Mouse (Mus musculus) liver, embryonic 11.5 days (tissue): ENCODE measurements around the gene Slc1a1. TPM values are rescaled to one million over a fixed set of nuclear protein-coding genes. Genes with fewer than 3 reads are reported as not detected.

Source experiments
- ATAC-seq: fragments of 200-750 bp; cut with Nextera tagmentation; replicated peaks from 2 replicates; pipeline ENCODE4 v1.8.0; 2017; ENCODE audit warnings: moderate number of reproducible peaks, mild to moderate bottlenecking, moderate TSS enrichment, moderate library complexity; ENCODE audit not compliant: low FRiP score
- DNase-seq: peaks from one replicate; pipeline ENCODE4 v3.0.0-alpha.2; 2017; ENCODE audit warnings: low spot score
- H3K27ac ChIP-seq: fragments of 300-500 bp; sonication (generic); 2 replicates; pipeline ENCODE4 v1.5.1; 2014; ENCODE audit warnings: mild to moderate bottlenecking, low read depth, low read length, control low read depth
- H3K27me3 ChIP-seq: fragments of 300-500 bp; sonication (generic); replicated peaks from 2 replicates; pipeline ENCODE4 v1.6.1; 2014; ENCODE audit warnings: low read length, mixed read lengths; ENCODE audit not compliant: control insufficient read depth, insufficient read depth
- H3K36me3 ChIP-seq: fragments of 300-500 bp; sonication (generic); 2 replicates; pipeline ENCODE4 v1.6.1; 2014; ENCODE audit warnings: mild to moderate bottlenecking, low read length, moderate library complexity, mixed read lengths; ENCODE audit not compliant: control insufficient read depth, insufficient read depth
- H3K4me1 ChIP-seq: fragments of 300-500 bp; sonication (generic); replicated peaks from 2 replicates; pipeline ENCODE4 v1.6.1; 2014; ENCODE audit warnings: low read length, mixed read lengths; ENCODE audit not compliant: control insufficient read depth, insufficient read depth
- H3K4me2 ChIP-seq: fragments of 300-500 bp; sonication (generic); 2 replicates; pipeline ENCODE4 v1.6.1; 2014; ENCODE audit warnings: mild to moderate bottlenecking, control low read depth, moderate library complexity
- H3K4me3 ChIP-seq: fragments of 300-500 bp; sonication (generic); 2 replicates; pipeline ENCODE4 v1.5.1; 2014; ENCODE audit warnings: low read depth, low read length, control low read depth
- H3K9ac ChIP-seq: fragments of 300-500 bp; sonication (generic); 2 replicates; pipeline ENCODE4 v1.6.1; 2014; ENCODE audit warnings: low read depth, low read length, control low read depth
- H3K9me3 ChIP-seq: fragments of 300-500 bp; sonication (generic); 2 replicates; pipeline ENCODE4 v1.6.1; 2016; ENCODE audit warnings: low read length, inconsistent platforms, mixed read lengths; ENCODE audit not compliant: control insufficient read depth
- WGBS: fragments of 180-500 bp; shearing (Covaris S2); extraction: QIAGEN DNeasy Blood & Tissue Kit; methylation state at CpG from one replicate; pipeline ENCODE4 v1.1.7; 2014; 5-methylcytosine and 5-hydroxymethylcytosine counted together
- polyA plus RNA-seq: library from polyadenylated mRNA; unstranded; fragments of >200 nt; fragmentation: Nextera tagmentation; extraction: Ambion mirVana; gene quantifications from 2 replicates; pipeline ENCODE4 v1.2.1, GENCODE M21; 2014

The Slc1a1 gene
- polyA plus RNA-seq, 1 experiment from 2014 or later, result 0.05 TPM

DNA sequence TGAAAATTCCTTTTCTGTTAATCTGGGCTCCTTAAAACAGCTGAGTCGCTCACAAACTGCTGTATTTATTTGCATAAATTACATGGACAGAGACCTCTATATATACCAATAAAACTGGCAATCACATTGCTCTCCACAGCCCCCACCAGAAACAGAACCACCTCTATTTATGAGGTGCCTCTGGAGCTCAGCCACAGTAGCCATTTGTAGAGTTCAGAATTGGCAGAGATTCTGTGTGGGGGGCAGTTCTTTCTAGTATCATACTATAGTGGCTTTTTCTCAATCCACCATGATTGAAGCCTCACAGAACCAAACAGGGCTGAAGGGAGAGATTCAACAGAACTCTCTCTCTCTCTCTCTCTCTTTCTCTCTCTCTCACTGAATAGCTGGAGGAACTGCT is 61.8 kb downstream of the Slc1a1 start:
- no peak for ATAC-seq
- Histone ChIP-seq H3K36me3 (no peaks in the 10 kb centered on the region), H3K9ac (no peak overlapping the region), H3K4me3 (no peak overlapping the region), H3K4me1 (no peaks in the 10 kb centered on the region), H3K27me3 (no peaks in the 10 kb centered on the region), H3K4me2 (no peak overlapping the region), H3K9me3 (no peaks in the 10 kb centered on the region), H3K27ac (no peak overlapping the region)
- DNase-seq, result no peak
- WGBS, result 70% methylated on average over 1 of the region's 1 CpGs

GRCm38 (mm10) chr19:28897497-28897896 is 62.6 kb downstream of the Slc1a1 start:
- H3K9ac ChIP-seq, result no peak overlapping the region
- H3K27me3 ChIP-seq, result no peaks in the 10 kb centered on the region
- H3K4me2 ChIP-seq, result no peak overlapping the region
- 69% methylated on average over 9 of the region's 9 CpGs for WGBS
- no peaks in the 10 kb centered on the region for H3K4me1 ChIP-seq
- no peak overlapping the region for H3K27ac ChIP-seq
- no peak overlapping the region for H3K4me3 ChIP-seq
- no peak for DNase-seq
- no peaks in the 10 kb centered on the region for H3K9me3 ChIP-seq
- no peak for ATAC-seq
- H3K36me3 ChIP-seq, result no peaks in the 10 kb centered on the region

GRCm38 (mm10) chr19:28900771-28901170 is 65.9 kb downstream of the Slc1a1 start:
- no peak overlapping the region for H3K9ac ChIP-seq
- H3K4me3 ChIP-seq, result no peak overlapping the region
- H3K27ac ChIP-seq, result no peak overlapping the region
- H3K36me3 ChIP-seq, result no peaks in the 10 kb centered on the region
- no peaks in the 10 kb centered on the region for H3K27me3 ChIP-seq
- no peaks in the 10 kb centered on the region for H3K9me3 ChIP-seq
- no peaks in the 10 kb centered on the region for H3K4me1 ChIP-seq
- ATAC-seq (no peak), DNase-seq (no peak)
- no peak overlapping the region for H3K4me2 ChIP-seq
- 87% methylated on average over 2 of the region's 2 CpGs for WGBS

DNA sequence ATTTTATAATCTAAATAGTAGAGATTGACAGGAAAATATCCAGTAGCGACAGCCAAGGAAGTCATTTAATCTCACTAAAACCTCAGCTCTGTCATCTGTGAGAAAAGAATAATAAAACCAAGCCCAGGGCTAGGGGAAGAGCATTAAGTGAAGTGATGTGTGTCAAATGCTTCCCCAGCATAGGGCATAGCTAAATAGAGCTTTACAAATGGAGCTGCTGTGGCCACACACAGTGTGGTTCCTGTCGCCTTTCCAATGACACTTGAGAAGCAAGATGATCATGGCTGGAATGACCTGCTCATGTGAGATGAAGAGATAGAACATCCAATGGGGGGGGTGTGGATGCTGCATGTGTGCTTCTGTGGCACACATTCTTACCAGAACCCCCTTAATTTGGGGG is 67.3 kb downstream of the Slc1a1 start:
- ATAC-seq, result no peak

DNA sequence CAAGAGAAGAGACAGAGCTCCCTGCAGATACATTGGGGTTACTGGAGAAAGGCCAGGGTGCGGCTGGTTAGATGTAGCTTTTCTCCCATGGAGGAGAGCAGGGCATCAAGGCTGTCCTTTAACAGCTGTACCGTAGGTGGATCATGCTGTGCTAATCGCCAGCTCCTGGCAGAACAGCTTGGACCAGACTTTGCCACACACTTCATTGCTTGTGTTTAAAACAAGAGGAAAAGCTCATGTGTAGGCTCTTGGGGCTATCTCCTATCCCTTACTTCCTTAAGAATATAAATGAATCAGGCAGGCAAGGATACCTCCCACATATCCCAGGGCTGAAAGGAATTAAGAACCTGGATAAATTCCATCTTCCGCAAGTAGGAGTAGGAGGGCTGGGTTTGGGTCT is 68.0 kb downstream of the Slc1a1 start:
- Histone ChIP-seq H3K27ac (no peak overlapping the region), H3K9ac (no peak overlapping the region), H3K4me2 (no peak overlapping the region), H3K4me3 (no peak overlapping the region), H3K36me3 (no peaks in the 10 kb centered on the region), H3K9me3 (no peaks in the 10 kb centered on the region), H3K27me3 (no peaks in the 10 kb centered on the region), H3K4me1 (no peaks in the 10 kb centered on the region)
- no peak for ATAC-seq
- WGBS, result 79% methylated on average over 4 of the region's 4 CpGs
- no peak for DNase-seq

More for the DNA sequence above, 67.3 kb downstream of the Slc1a1 start:
- no peaks in the 10 kb centered on the region for H3K27me3 ChIP-seq
- no peaks in the 10 kb centered on the region for H3K36me3 ChIP-seq
- H3K4me2 ChIP-seq, result no peak overlapping the region
- H3K9me3 ChIP-seq, result no peaks in the 10 kb centered on the region
- no peaks in the 10 kb centered on the region for H3K4me1 ChIP-seq
- H3K4me3 ChIP-seq, result no peak overlapping the region
- H3K9ac ChIP-seq, result no peak overlapping the region
- no peak overlapping the region for H3K27ac ChIP-seq
- no peak for DNase-seq
- WGBS, result 84% methylated on average over 2 of the region's 2 CpGs

DNA sequence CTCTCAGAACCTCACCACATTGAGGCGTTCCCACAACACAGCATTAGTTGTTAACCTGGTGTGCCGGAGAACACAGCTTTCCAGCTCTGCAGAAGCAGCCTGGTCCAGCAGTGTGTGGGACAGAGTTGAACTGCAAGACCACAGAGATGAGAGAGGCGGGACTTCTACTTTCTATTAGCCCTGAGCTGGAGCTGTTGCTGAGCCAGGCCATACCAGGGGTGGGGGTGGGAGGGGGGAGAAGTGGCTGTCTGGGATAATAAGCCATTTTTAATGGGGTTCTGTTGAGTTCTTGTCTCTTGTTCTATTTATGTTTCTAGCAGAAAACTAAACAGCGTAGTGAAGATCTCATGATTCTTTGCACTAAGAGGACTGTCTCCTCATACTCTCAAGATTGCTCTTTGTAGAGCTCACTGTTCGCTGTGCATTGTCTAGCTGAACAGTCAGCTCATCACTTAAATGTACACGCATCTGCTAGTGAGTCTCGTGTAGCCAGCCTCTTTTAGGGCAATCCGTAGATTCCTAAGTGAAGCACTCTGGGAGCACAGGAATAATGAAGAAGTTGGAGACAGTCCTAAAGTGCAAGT is 68.8 kb downstream of the Slc1a1 start:
- H3K27ac ChIP-seq, result no peak overlapping the region
- no peaks in the 10 kb centered on the region for H3K9me3 ChIP-seq
- H3K4me3 ChIP-seq, result no peak overlapping the region
- H3K4me1 ChIP-seq, result no peaks in the 10 kb centered on the region
- no peak overlapping the region for H3K9ac ChIP-seq
- no peaks in the 10 kb centered on the region for H3K36me3 ChIP-seq
- DNase-seq, result no peak
- H3K27me3 ChIP-seq, result no peaks in the 10 kb centered on the region
- no peak overlapping the region for H3K4me2 ChIP-seq
- ATAC-seq, result no peak
- 79% methylated on average over 8 of the region's 8 CpGs for WGBS

DNA sequence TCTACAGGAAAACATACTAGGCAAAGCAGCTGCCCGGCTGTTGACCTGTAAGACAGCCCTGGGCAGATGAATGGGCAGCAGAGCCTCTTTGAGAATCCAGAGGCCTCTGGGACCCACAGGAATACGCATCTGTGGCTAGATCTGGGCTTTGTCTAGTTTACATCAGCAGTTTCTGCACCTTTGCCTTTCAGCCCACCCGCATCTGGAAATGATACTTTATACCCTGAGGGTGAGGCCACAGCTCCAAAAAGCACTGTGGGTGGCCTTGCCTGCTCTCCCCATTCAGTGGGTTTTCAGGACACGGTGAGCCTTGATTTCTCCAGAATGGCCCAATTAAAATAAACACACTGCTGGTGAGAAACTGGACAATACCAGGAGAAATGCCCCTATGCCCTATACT is 73.3 kb downstream of the Slc1a1 start:
- H3K27ac ChIP-seq, result no peak overlapping the region
- no peak overlapping the region for H3K9ac ChIP-seq
- H3K9me3 ChIP-seq, result no peaks in the 10 kb centered on the region
- H3K27me3 ChIP-seq, result no peaks in the 10 kb centered on the region
- no peak for ATAC-seq
- DNase-seq, result no peak
- no peak overlapping the region for H3K4me2 ChIP-seq
- no peaks in the 10 kb centered on the region for H3K4me1 ChIP-seq
- H3K36me3 ChIP-seq, result no peaks in the 10 kb centered on the region
- H3K4me3 ChIP-seq, result no peak overlapping the region
- WGBS, result 63% methylated on average over 4 of the region's 4 CpGs

GRCm38 (mm10) chr19:28908693-28909092 is 73.8 kb downstream of the Slc1a1 start:
- no peaks in the 10 kb centered on the region for H3K4me1 ChIP-seq
- H3K27me3 ChIP-seq, result no peaks in the 10 kb centered on the region
- ATAC-seq, result no peak
- no peak overlapping the region for H3K9ac ChIP-seq
- 77% methylated on average over 9 of the region's 9 CpGs for WGBS
- no peak overlapping the region for H3K4me2 ChIP-seq
- no peaks in the 10 kb centered on the region for H3K36me3 ChIP-seq
- DNase-seq, result no peak
- no peak overlapping the region for H3K4me3 ChIP-seq
- no peaks in the 10 kb centered on the region for H3K9me3 ChIP-seq
- no peak overlapping the region for H3K27ac ChIP-seq

DNA sequence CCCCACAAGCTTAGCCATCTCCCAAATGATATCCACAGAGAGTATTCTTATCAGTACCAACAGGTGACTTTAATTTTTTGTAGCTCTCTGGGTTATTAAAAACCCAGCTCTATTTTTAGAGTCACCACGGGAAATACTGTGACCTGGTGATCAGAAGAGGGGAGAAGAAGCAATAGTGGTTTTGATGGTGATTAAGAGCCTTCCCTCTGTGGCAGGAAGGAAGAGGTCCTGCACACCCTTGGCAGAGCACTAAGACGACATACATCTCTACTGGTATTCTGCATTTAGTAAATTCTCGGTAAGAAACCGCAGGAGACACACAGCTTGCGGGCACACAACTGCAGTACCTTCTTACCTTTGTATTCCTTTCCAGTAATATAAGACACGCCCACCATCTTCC is 79.7 kb downstream of the Slc1a1 start:
- Histone ChIP-seq H3K4me3 (no peak overlapping the region), H3K36me3 (no peaks in the 10 kb centered on the region), H3K4me2 (no peak overlapping the region), H3K9ac (no peak overlapping the region), H3K27me3 (no peaks in the 10 kb centered on the region), H3K4me1 (peaks cover 3% of the 10 kb centered on the region; the same call in 1 of the 2 replicates), H3K9me3 (no peaks in the 10 kb centered on the region), H3K27ac (no peak overlapping the region)
- DNase-seq (no peak), ATAC-seq (no peak)
- 51% methylated on average over 6 of the region's 6 CpGs for WGBS
